Mouse (Mus musculus): ENCODE data around the gene Cpz. TPM values are rescaled to one million over a fixed set of nuclear protein-coding genes. Genes with fewer than 3 reads are reported as not detected.

Gene Cpz
- polyA plus RNA-seq (2012; rRNA removed), result 26.1 and 29.9 TPM in 2 replicates

- DNase-seq (ENCODE audit: low read depth), result no peak
These were observed at the start of gene Cpz for GRCm38 (mm10) chr5:35525469-35526123. TSS of gene Cpz (minus strand) at chr5:35525698.

DNA sequence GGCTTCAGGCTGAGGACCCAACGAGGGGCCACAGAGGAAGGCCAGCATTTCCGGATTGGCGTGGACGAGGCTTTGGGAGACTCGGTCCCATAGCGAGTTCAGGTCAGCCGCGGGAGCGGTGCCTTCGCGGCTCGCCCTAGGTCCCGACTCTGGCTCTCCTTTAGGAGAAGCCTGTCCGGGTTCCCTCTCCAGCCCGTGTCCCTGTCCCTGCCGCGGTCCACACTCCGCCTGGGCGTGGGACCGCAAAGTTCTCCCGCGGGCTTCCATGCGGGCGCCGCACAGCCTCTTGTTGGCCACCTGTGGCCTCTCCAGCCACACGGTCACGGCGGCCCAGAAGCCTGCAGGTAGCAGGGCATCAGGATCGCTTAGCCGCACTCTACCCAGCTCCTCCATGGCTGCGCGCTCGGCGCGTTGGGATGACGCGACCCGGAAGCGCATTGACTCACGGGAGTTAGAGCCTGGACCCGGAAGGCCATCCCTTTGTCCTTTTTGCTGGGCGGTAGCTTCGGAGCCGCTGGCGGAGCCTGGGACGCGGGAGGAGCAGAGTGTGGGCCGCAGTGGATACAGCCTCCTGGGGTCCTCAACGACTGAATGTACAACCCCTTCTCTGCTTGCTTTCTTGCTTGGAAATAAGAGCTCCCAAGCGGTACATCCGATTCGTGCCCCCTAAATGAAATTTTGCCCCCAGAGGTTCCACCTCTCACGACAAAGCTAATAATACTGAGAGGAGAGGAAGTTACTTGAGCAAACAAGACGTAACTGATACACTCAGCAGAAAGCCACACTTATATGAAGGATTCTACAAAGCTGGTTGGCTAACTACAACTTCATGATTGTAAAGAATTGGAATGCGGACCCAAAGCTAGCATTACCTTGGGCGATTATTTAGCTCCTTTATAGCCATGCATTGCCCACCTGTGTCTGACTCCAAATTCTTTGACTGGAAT, 49.4 kb upstream of the Cpz start, which contains the start of gene Trmt44:
Trmt44 (minus strand) TSS at position 418 of the 947 bp plus-strand sequence.
- no peak for DNase-seq (ENCODE audit: low read depth)

DNA sequence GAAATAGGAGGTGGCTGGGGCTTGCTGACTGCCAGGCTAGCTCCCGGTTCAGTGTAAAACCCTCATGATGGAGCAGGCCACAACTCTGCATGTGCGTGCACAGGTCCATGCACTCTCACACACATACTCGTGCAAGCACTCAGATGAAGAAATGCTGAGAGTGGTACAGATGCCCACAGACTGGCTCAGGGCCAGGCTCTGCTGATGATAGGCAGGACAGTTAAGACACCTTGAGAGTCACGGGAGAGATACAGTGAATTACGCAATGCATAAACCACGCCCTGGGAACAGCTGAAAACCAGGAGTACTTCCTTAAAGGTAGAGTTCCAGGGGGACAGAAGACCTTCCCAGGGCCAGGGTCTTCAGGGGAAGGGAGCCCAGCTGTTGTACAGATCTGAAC, 46.0 kb upstream of the Cpz start:
- DNase-seq (ENCODE audit: low read depth), result no peak

DNA sequence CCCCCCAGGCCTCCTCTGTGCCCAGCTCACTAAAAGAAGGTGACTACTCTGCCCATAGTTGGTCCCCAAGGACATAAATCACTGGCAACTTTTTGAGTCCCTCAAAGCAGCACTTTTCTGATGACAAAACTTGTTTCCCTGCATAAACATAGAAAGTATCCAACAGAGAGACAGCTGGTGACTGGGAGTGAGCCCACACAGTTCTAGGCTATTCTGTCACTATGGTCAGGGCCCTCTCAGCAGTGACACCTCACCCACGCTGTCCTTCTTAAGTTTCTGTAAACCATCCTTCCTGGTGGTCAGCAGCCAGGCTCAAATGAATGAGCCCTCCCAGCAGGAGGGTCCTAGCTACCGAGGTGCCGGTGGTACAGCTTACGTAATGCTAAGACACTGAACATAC, 41.1 kb upstream of the Cpz start:
- DNase-seq (ENCODE audit: low read depth), result no peak

GRCm38 (mm10) chr5:35565217-35565616, 39.7 kb upstream of the Cpz start:
- DNase-seq (ENCODE audit: low read depth), result no peak

DNA sequence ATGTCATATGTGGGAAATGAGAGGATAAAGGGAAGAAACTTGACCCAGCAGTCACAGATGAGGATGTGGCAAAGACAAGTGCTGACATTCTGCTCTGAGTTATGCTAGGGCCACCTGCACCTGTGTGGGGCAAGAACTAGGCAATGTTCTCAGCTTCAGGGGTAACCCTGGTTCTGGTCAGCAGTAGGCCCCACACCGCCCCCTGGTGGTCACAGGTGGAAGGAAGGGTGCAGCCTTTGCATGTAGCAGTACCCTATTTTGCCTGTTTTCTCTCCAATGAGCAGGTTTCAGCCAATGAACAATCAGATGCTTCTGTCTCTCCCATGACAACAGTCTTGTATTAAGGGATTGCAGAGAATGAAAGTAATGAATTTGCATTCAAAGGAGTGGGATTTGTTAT, 38.0 kb upstream of the Cpz start:
- DNase-seq (ENCODE audit: low read depth), result no peak

DNA sequence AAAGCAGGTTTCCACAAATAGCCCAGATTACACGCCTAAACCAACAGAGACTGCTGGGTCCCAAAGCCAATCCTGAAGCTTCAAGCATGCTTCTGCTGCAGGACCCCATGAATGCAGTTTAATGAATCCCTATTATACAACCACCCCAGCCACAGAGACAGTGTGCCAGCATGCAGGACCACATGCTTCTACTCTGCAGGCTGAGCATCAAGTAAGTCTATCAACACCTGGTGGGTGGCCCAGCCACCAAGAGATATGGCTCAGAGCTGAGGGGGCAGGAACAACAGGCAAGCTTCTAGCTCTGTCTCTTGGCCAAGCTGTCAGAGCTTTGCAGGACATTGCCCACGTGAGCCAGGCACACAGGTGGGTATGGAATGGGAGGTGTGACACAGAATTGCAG, 37.1 kb upstream of the Cpz start:
- no peak for DNase-seq (ENCODE audit: low read depth)

DNA sequence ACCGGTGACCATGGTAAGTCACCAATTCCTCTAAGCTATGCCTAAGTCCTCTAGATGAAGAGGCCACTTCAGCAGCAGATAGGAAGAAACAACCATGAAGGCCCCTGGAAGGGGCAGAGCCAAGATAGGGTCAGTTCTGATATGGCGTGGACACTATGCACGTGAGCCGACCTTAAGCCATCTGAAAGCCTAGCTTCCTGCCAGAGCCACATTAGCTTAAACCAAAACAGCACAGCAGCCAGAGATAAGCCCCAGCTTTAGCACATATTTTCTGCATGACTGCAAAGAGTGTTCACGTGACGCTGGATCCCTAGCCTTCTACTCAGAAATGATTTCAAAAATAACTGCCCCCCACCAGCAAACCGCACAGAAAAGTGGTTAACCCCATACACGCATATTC, 33.9 kb upstream of the Cpz start:
- no peak for DNase-seq (ENCODE audit: low read depth)

DNA sequence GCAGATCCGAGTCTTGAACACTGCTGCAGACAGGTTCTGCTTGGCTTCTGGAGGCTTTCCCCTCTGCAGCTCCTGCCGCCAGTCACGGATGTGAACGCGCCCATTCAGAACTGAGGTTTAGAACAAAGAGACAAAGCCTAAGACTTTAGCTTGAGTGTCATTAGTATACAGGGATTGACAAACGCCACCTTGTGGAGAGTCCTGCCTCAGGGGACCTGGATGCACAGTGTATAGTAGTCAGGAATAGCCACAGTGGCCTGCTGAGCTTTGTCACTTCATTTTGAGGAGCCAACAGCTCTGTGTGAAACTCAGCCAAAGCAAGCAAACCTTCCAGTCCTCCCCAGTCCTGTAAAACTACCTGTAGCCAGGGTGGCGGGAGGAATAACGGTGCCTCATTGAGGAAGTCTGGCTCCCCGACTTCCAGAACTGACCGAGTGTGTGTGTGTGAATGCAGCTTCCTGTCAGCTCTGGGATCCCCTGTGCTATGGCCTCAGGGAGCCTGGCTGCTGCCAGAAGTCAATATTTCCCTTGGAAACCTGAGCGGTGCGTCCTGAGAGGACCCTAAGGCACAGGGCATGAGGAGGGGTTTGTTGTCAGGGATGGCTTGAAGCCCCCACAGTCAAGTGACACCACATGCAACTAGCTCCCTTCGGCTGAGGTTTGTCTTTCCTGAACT, 32.6 kb upstream of the Cpz start:
- no peak for DNase-seq (ENCODE audit: low read depth)

GRCm38 (mm10) chr5:35556393-35556792, 30.9 kb upstream of the Cpz start:
- DNase-seq (ENCODE audit: low read depth), result no peak

DNA sequence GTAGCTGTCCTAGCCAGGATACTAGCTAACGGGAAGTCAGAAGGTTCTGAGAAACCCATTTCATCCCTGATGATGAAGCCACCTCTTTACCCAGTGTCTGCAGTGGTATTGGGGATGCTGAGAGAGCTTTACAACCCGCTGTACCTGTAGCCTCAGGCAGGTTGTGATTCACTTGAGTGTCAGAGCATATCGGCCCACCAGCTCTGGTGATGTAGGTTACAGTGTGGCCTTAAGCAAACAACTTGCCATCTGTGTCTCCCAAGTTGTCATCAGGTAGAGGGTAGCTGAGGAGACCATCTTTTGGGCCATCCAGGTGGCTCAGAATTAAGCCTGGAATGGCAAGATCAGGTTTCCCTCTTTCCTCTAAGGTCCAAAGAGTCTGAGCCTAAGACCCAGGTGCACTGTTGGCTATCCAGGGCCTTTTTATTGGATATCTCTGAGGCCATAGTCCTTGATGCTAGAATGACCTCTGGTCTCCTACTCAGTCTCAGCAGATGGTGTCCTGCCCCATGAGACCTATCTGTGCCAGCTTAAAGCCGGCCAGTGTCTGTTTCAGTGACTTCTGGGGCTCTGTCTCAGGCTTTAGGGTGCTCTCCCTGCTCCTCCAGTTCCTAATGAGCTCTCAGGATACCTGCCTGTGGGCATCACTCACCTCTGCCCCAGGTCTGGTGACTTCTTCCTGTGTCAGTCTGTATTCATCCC, 27.5 kb upstream of the Cpz start:
- DNase-seq (ENCODE audit: low read depth), result no peak

DNA sequence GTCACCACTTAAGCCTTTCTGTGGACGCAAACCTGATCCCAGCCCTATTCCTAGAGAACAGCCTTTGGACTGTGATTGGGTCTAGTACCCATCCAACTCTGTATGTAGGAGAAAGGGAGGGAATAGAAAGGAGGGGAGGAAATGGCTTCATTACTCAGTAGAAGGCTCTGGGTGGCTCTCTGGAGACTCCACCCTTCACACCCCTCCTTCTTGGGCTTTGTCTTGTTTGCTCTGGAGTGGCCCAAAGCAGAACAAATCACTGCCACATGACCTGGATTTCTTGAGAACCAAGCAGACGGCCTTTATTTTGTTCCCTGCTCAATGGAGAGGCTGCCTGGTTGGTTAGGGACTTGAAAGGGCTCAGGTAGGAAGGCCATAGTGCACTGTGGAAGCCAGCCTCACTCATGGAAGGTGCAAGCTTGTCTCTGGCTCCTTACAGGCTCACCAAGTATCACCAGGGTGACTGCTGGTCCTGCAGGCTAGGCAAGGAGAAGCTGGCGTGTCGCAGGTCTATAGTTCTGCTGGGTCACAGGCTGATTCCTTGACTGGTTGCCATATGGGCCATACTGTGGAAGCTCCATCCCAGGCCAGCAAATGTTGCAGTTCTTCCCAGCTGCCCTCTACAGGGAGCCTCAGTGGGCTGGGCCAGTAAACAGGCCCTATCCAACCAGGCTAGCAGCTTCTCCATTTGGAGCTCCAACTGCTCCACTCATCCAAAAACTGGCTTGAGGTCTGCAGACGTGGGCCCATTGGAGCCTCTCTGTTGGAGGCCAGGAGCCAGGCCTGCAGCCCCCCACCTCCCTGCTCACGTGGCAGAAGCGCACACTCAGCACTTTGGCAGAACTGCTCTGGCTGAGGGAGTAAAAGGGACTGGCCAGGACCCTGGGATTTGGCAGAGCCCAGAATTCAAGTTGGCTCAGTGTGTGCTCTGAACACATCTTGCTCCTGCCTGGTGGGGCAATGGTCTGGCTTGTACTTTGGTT, 26.6 kb upstream of the Cpz start:
- no peak for DNase-seq (ENCODE audit: low read depth)

GRCm38 (mm10) chr5:35546127-35546526, 20.6 kb upstream of the Cpz start:
- no peak for DNase-seq (ENCODE audit: low read depth)

DNA sequence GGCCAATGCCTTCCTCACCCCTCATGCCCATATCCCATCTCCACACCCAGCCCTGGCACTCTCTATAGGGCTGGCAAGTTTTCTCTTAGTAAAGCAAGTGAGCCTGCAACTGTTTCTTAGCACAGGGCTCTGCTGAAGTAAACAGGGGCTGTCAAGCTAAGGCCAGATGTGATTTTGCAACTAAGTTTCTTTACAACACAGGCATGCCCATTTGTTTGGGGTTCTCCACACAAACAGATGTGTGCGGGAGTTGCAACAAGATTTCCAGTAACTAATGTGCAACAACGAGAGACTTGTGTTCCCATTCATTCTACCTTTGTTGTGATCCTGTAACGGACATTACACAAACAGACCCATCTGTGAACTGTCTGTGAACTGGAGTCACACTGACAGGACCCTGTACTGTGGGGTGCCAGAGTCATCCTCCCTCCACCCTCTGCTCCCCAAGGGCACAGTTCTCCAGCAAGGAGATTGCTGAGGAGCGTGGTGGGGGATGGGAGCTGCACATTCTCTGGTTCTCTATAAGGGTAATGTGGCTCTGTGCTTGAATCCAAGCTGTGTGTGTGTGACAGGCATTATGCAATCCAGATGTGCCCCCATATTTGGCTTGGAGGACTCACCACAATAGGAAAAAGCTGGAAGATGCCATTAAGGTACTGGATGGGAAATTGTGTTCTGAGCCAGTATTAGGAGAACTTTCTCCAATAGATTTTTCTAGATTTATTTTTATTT, 15.7 kb upstream of the Cpz start:
- no peak for DNase-seq (ENCODE audit: low read depth)

- no peak for DNase-seq (ENCODE audit: low read depth)
These were observed 15.1 kb upstream of the Cpz start for GRCm38 (mm10) chr5:35540555-35540954.

GRCm38 (mm10) chr5:35539576-35539975, 14.1 kb upstream of the Cpz start:
- DNase-seq (ENCODE audit: low read depth), result no peak

DNA sequence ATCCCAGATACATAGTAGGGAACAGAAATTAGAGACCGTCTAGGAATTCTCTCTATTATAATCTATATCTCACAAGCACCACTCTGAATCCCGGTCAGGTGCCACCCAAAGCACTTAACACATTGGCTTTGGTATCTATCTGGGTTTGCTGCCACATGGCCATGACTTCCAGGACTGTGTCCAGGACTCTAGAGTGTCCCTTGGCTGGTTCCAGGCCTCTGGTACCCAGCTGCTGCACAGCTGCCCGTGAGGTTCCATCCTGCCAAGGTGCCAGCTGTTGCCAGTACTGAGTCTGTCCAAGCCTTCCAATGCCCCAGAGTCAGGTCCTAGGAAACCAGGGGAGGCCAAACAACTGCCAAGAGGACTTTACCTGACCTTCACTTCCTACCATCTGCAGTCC, 12.5 kb upstream of the Cpz start:
- DNase-seq (ENCODE audit: low read depth), result no peak

- DNase-seq (ENCODE audit: low read depth), result no peak
These were observed 12.0 kb upstream of the Cpz start for GRCm38 (mm10) chr5:35537474-35537873.

GRCm38 (mm10) chr5:35536271-35536670, 10.8 kb upstream of the Cpz start:
- DNase-seq (ENCODE audit: low read depth), result no peak

DNA sequence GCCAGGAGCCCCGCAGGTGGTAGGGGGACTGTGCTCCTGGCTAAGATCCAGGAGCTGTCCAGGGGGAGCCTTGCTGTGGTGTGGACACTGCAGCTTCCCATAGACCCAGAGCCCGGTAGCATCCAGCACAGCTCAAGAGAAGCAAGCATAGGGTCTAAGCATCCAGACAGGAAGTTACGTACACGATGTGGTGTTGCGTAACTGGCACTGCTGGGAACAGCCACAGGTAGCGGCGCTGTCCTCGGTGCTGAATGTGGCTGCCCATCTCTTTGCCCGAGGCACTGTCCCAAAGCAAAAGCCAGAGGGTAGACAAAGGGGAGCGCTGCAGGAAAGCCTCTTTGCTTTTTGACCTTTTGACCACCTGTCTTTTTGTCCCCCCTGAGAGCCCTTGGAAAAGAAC, 6.1 kb upstream of the Cpz start:
- DNase-seq (ENCODE audit: low read depth), result no peak
